Mouse (Mus musculus) adrenal gland, postnatal 10 days (tissue): Measurements from ENCODE around the gene Setd3. TPM values are rescaled to one million over a fixed set of nuclear protein-coding genes. Genes with fewer than 3 reads are reported as not detected.
A peak's percentile ranks its signal among the peaks of the same experiment; 100 is the strongest.

Experiments used
- DNase-seq: peaks from one replicate; pipeline ENCODE4 v3.0.0; 2021; ENCODE audit warnings: mixed read lengths
- total RNA-seq, 2 experiments: library from RNA; stranded (reverse); gene quantifications; 2 replicates each; pipeline ENCODE4 v1.2.3; 2021

The Setd3 gene
- total RNA-seq, 2 experiments from 2014 or later: 81.3 to 90.7 TPM

- DNase-seq: no peak
Measured at GRCm38 (mm10) chr12:108072907-108073306, 106.2 kb downstream of the Setd3 start.

DNA sequence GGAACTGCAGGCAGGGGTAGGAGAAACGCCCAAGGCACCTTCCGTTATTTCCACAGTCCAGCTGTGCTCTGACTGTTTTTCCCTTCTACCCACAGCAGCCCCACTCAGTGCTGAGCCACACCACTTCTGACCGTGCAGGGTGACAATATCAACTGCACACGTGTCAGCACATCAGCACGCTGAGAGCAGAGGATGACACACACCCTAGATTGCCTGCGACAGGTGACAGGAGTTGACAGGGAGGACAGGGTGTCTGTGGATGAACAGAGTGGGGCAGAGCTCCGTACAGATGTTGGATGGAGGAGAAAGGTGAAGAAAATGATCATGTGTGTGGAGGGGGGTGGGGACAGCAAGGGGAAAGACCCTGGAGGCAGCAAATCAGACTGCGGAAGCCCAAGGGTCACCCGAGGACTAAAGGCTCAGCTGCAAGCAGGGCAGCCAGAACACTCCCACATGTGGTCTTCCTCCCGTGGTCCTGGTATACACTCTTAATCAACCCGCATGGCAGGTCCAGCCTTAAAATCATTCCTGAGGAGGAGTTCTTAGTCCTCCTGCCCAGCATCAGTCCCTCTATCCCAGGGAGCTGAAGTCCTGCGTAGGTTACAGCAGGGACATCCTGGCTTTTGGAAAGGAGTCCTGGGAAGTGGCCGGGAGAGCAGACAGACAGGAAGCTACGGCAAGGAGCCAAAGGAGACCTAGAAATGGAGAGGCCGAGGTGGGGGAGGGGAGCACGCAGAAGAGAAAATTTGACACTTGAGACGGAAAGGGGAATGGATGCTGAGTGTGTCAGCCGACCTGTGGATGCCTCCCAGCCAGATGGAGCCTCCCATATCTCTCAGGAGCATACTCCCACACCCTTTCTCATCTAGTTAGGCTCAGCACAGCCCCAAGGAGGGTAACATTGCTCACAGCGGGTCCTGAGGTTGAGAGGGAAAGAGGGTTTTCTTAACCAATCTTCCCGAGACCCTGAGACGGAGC is 108.1 kb downstream of the Setd3 start:
- DNase-seq: no peak

GRCm38 (mm10) chr12:108069504-108069903 is 109.6 kb downstream of the Setd3 start:
- DNase-seq: no peak

DNA sequence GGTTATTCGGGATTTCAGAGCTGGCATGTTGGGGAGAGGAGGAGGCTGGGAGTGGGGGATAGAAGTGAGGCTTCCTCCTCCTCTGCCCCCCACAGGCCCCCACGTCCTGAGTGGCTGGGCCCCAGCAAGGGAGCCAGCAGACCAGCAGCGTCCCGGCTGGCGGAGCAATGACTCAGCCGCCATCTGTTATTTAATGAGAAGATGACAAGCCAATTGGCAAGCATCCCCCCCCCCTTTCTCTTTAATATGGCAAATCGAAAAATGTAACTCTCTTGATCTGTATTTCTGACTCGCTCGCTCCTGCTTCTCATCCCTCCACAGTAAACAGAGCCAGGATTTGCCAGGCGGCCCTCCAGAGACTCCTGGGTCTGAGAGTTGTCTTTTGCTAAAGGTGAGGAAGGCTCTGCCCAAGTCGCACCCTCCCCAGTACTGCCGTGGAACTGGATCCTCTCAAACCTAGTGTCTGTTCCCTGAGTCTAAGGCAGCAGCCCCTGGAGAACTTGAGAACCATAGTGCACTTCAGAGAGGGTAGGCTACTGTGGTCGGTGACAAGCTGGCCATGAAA is 111.2 kb downstream of the Setd3 start:
- DNase-seq: peak; percentile 14

DNA sequence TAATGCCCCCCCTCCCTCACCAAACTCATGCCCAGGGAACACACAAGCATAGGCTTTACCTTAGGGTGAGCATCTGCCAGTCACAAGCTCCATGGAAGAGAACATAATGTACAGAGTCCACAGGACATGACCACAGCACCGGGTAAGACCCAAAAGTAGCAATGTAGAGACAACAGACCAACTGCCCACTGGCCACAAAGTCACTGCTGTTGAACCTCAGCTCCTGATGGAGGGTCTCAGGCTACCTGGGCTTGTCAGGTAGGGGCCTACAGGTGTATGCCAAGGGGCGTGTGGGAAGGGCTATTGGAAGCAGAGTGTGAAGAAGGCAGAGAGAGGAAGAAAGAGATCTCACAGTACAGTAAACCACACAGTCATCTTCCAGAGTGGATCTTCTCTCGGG is 111.9 kb downstream of the Setd3 start:
- DNase-seq: no peak

- DNase-seq: no peak
Measured at GRCm38 (mm10) chr12:108064396-108064998, 114.6 kb downstream of the Setd3 start.

DNA sequence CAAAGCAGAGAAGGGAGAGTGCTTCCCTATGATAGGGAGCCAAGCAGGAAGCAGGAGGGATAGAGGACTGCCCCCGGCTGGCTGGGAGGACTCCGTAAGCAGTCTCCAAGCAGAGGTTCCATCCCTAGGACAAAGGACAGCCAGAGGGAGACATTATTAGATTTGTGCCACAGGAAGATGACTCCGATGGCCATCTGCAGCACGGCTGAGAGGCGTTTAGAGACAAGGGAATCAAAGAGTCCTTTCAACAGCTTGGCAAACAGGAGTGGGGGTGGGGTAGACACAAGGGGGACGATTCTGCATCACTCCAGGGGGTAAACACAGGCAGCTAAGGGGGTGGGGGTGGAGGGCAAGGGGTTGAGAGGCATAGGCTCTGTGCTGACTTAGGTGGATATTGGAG is 115.1 kb downstream of the Setd3 start:
- no peak for DNase-seq

DNA sequence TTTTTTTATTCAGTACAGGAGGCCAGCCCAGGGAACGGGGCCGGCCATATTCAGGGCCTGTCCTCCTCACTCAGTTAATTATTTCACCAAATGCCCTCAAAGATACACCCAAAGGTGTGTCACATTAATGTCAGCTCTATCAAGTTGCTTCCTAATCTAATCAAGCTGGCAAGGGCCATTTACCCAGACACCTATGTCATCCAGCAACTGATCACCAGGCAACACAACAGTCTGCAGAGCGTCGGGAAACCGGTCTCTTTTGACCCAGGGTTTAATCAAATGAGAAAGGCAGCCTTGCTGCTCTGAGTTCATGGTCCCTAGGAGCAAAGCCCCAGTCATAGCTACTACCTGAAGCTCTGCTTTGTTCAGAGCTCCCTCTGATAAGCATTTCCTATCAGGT is 117.0 kb downstream of the Setd3 start:
- no peak for DNase-seq

- no peak for DNase-seq
Measured at GRCm38 (mm10) chr12:108061661-108062060, 117.5 kb downstream of the Setd3 start.

Other genes starting within 250 kb of the Setd3 start
- 1 to 10 TPM; 1.7 to 1.9 TPM for gene Bcl11b, start 175.7 kb downstream of the Setd3 start, total RNA-seq
- 10 to 100 TPM; 30.0 to 30.7 TPM for gene Ccnk, start 265 bp upstream of the Setd3 start, total RNA-seq
- 10 to 100 TPM; 19.8 to 22.1 TPM for gene Ccdc85c, start 96.1 kb upstream of the Setd3 start, total RNA-seq
- gene Hhipl1, start 127.0 kb upstream of the Setd3 start, total RNA-seq: 1 to 10 TPM in 1 of 2 experiments, under 1 TPM in 1; 0.96 to 1.1 TPM
- 1 to 10 TPM; 1.6 to 2.2 TPM for gene Cyp46a1, start 155.1 kb upstream of the Setd3 start, total RNA-seq
- 10 to 100 TPM; 32.8 to 36.7 TPM for gene Eml1, start 191.6 kb upstream of the Setd3 start, total RNA-seq